Mouse (Mus musculus) embryonic fibroblast, embryonic 13.5 days (primary cell): ENCODE data around the gene Herpud1.

Experiments
- CTCF ChIP-seq: IDR thresholded peaks from 2 replicates; pipeline ENCODE4 v1.5.1; 2011; ENCODE audit warnings: mild to moderate bottlenecking, control low read depth, low read length, moderate library complexity, borderline replicate concordance; ENCODE audit not compliant: insufficient read depth
- POLR2A ChIP-seq: IDR thresholded peaks from 2 replicates; pipeline ENCODE4 v1.6.1; 2011; ENCODE audit warnings: low read depth, mild to moderate bottlenecking, control low read depth, low read length, moderate library complexity

GRCm38 (mm10) chr8:94441686-94442085 is 55.4 kb downstream of the Herpud1 start:
- TF ChIP-seq CTCF: no peak
- no peak for TF ChIP-seq POLR2A
